Mouse (Mus musculus) gastrocnemius, postnatal 14 days (tissue): ENCODE measurements around the gene Galntl5. TPM values are rescaled to one million over a fixed set of nuclear protein-coding genes. Genes with fewer than 3 reads are reported as not detected.
A peak's percentile ranks its signal among the peaks of the same experiment; 100 is the strongest.
"Not testable (repeated sequence)": the region's sequence is repeated elsewhere in the genome, so short reads cannot be mapped to it uniquely, and the experiment has no call there.

Source experiments
- DNase-seq: peaks from one replicate; pipeline ENCODE4 v3.0.0; 2021; ENCODE audit warnings: mixed read lengths
- intact Hi-C: fragments of 180-260 bp; cut with DNase I; formaldehyde crosslinking; loops from one replicate; pipeline ENCODE4 v1.15.1; 2025; ENCODE audit warnings: low total_unique reads
- long read RNA-seq, 2 experiments: library from polyadenylated mRNA; stranded (forward); transcript quantifications; one replicate each; pipeline ENCODE4 v2.0.0; 2021
- total RNA-seq, 2 experiments: library from RNA; stranded (reverse); gene quantifications; 2 replicates each; pipeline ENCODE4 v1.2.3; 2021

Galntl5 gene
- not detected for total RNA-seq
- long read RNA-seq, experiment 1 = 0 reads
- long read RNA-seq, experiment 2 = 0 reads

DNA sequence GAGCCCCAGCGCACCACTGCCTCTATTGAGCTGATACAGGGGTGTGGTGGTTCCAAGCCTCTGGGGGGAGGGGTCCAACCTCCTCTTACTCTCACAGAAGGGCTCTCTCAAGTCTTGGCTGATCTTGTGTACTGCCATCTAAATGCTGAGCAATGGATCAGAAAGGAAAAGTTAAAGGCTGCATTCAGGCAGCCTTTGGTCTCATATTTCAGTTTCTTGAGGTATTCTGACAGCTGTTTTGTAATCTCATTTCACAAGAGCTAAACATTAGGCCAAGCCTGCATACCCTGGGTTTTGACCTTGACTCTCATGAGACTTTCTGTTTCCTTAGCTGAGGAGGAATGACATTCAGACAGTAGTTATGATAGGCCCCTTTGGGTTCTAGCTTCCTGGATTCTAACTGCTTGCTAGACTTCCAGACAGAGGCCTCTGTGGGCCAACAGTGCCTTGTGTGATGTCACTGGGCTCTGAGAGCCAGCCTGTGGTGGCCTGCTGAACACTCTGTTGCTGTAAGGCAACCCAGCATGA is at the start of gene Galntl5:
Gene Galntl5 (plus strand): TSS at position 457 of the 528 bp plus-strand sequence.
- no peak for DNase-seq
- intact Hi-C loops = no loop called here

- DNase-seq = no peak
- intact Hi-C loops = no loop called here
Measured at GRCm38 (mm10) chr5:25146705-25147104, 34.6 kb upstream of the Galntl5 start.

GRCm38 (mm10) chr5:25149331-25149965 is 31.8 kb upstream of the Galntl5 start:
- DNase-seq = no peak
- intact Hi-C loops = no loop called here

- intact Hi-C loops = no loop called here
- no peak for DNase-seq
Measured at GRCm38 (mm10) chr5:25153491-25153890, 27.8 kb upstream of the Galntl5 start.

DNA sequence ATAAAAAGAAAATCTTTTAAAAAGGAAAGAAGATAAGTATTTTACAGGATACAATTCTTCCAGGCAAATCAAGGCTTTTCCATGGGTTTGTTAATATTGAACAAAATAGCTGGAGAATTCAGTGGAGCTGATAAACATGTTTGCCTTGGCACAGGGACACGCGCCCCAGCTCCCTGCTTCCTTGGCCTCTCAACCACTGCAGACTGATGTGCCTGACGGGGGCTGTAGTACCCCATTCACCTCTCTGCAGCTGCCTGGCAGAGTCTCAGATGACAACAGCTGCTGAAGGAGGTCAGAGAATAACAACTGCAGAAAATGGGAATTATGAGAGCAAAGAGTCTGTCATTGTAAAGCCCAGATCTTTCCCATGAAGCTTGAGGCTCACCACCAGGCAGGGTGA is 27.3 kb upstream of the Galntl5 start:
- peak; percentile 9 for DNase-seq
- intact Hi-C loops = no loop called here

DNA sequence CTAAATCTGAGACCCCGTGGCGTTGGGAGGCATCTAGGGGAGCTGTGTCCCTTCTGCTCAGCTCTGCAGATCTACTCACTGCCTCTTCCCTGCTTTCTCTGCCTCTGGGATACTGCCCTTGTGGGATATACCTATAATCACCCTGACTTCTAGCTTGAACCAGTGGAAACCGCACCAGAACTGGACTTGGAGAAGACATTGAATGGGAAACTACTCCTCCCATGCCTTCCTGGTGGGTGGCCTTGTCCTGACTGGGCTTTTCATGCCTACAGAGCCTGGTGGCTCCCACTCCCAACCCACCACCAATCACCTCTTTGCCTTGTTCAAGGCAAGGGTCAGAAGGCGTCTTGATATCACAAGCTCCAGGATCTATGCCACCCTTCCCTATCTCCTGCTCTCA is 26.4 kb upstream of the Galntl5 start:
- no peak for DNase-seq
- intact Hi-C loops = no loop called here

DNA sequence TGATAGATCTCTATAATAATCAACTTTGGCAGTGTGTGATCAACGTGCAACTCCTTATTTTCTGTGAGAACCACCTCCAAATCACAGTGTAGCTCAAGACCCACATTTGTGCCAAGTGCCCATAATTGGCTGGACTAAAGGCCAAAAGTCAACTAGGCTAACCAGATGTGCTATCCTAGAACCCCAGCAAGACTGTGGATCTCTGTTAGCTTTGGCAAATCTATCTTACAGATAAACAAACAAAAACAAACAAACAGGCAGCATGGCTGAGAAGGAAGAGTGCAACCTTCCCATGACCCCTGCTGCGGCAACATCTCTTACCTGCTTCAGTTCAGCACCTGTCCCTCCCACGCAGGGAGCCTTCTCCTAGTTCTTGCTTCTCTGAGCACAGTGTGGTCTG is 25.9 kb upstream of the Galntl5 start:
- no peak for DNase-seq
- intact Hi-C loops = no loop called here

GRCm38 (mm10) chr5:25157136-25157535 is 24.1 kb upstream of the Galntl5 start:
- intact Hi-C loops = no loop called here
- DNase-seq = no peak

- intact Hi-C loops = no loop called here
- no peak for DNase-seq
Measured at GRCm38 (mm10) chr5:25160515-25160914, 20.7 kb upstream of the Galntl5 start.

DNA sequence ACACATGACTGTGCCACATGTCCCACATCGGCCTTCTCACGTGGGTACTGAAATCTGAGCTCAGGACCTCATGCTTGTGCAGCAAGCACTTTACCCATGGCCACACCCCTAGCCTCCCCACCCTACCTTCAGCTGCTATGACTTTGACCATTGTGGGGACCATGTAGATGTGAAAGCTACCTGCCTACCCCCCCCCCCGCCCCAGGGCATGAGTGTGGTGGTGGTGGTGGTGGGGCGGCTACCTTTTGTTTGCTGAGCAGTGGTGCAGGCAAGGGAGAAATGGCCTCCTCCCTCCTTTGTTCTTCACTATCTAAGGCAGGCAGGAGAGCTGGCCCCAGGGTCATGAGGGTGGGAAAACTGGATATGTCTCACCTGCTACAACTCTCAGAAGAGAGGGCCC is 18.3 kb upstream of the Galntl5 start:
- intact Hi-C loops = no loop called here
- no peak for DNase-seq

GRCm38 (mm10) chr5:25163938-25164337 is 17.3 kb upstream of the Galntl5 start:
- intact Hi-C loops = no loop called here
- no peak for DNase-seq

GRCm38 (mm10) chr5:25164341-25164740 is 16.9 kb upstream of the Galntl5 start:
- no peak for DNase-seq
- intact Hi-C loops = no loop called here

DNA sequence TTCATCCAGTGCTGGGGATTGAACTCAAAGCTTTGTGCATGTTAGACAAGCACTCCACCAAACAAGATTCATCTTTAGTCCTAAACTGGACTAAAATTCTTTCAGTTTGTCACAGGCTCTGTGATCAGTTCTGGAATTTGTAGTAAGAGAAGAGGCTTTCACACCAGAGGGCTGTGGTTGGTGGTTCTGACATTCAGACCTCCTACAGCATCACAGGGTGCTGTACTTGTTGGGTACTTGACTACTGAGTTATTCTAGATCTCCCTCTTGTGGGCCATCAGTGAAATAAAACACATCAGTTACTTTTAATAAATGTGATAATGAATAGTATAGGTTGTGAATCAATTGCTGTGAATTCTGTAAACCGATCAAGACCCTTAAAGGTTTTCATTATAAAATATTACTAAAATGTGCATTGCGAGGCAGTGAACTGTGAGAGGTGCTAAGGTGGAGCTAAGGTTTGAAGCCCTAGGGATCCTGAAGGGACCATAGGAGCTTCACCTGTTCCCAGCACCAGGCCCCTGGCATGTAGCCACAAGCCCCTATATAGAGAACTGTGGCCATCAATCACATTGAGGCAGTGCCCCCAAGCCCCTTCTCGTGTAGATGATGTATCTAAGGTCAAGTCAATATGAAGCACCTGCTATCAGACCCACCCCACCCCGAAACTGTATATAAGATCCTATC is 16.0 kb upstream of the Galntl5 start:
- intact Hi-C loops = no loop called here

GRCm38 (mm10) chr5:25165789-25166135 is 15.5 kb upstream of the Galntl5 start:
- intact Hi-C loops = no loop called here
- DNase-seq = no peak

More for the DNA sequence above, 16.0 kb upstream of the Galntl5 start:
- DNase-seq = no peak

DNA sequence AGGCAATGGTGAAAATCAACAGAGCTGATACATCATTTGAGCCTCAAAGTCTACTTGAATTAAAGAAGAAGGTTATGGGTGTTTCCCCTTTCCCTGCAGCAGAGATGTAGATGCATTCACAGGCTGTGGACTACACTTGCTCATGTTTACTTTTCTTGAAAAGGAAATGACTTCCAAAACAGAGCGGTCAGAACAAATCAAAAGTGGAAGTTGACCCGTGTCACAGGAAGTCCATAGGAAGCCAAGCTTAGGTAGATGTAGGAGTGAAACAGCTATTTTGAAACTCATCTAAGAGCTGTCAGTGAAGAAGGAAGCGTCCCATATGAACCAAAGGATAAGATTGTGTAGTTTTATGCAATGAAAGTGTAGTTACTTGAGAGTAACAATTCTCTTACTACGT is 14.6 kb upstream of the Galntl5 start:
- intact Hi-C loops = no loop called here
- no peak for DNase-seq

GRCm38 (mm10) chr5:25177937-25178336 is 3.3 kb upstream of the Galntl5 start:
- DNase-seq, intact Hi-C loops: not testable (repeated sequence)

- intact Hi-C loops, DNase-seq: not testable (repeated sequence)
Measured at GRCm38 (mm10) chr5:25178543-25178942, 2.7 kb upstream of the Galntl5 start.

- intact Hi-C loops = no loop called here
- DNase-seq = no peak
Measured at GRCm38 (mm10) chr5:25179284-25179683, 2.0 kb upstream of the Galntl5 start.

GRCm38 (mm10) chr5:25179936-25180488 is 1.2 kb upstream of the Galntl5 start:
- intact Hi-C loops = no loop called here
- no peak for DNase-seq

DNA sequence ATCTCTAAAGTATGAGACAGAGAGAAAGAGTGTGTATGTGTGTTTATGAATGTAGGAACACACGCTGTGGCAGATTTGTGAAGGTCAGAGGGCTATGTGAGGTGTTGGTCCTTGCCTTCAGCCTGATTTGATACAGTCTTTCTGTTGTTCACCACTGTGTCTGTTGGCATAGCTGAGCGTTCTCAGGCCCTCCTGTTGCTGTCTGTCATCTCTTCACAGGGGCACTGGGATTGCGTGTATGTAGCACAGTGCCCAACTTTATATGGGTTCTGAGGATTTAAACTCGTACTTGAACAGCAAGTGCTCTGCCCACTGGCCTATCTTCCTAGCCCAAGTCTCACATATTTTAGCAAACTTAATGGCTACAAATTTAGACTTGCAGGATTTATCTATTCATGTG is 2.3 kb downstream of the Galntl5 start:
- peak; percentile 7 for DNase-seq
- intact Hi-C loops = no loop called here

DNA sequence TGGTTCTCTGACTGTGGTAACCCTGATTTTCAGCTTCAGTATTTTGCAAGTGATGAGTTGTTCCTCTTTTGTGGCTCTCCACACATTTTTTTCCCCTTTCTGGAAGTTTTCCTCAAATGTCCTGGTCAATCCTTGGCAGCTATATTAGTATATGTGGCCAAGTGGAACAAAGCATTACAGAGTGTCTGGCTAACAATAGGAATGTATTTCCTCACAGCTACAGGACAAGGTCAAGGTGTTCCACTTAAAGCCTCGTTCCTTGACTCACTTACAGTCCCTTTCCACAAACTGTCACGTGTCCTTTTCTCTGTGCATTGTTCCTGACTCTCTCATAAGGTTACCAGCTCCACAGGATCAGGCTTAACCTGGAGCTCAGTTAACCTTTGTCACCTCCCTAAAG is 3.3 kb downstream of the Galntl5 start:
- intact Hi-C loops = no loop called here
- no peak for DNase-seq
